In genomic region chr8:3630647-3631477, GRCm38 (mm10) we compare ENCODE assay signal across 8 mouse cellular contexts. TPM values are rescaled to one million over a fixed set of nuclear protein-coding genes. Genes with fewer than 3 reads are reported as not detected.
A peak's percentile ranks its signal among the peaks of the same experiment; 100 is the strongest.
DNase-seq lines count a peak whose midpoint lies in the region; ATAC-seq and TF ChIP-seq lines count a peak whose summit lies in the region.

Stxbp2 (plus strand) TSS chr8:3630955.

- peak; percentile 66 for ATAC-seq in limb, embryonic 13.5 days (ENCODE audit: low FRiP score, low read depth)
- ATAC-seq in midbrain, embryonic 14.5 days (ENCODE audit: low FRiP score, low TSS enrichment), result 0 out of 2 replicates have a peak, but pooled peaks have one; percentile 56

- no peak for TF ChIP-seq CTCF in gastrocnemius, adult 2 months (IDR thresholded peaks at IDR 0.05)
- TF ChIP-seq CTCF in kidney, adult 2 months (conservative IDR thresholded peaks at IDR 0.05; ENCODE audit: insufficient read depth, insufficient read length, low read depth, low read length), result no peak
- no peak for TF ChIP-seq CTCF in spleen, adult 2 months (IDR thresholded peaks at IDR 0.05; ENCODE audit: extremely low read depth, insufficient read depth, insufficient read length, insufficient replicate concordance)

- peak; percentile 63 for DNase-seq in gastrocnemius, adult 2 months
- no peak for DNase-seq in gastrocnemius, postnatal 36 days
- DNase-seq in cerebellum, adult 9-11 months, result peak; percentile 87
- peak; percentile 65 to 75 for DNase-seq in frontal cortex, postnatal 36 days (ENCODE audit: low spot score in 2 of 2)
- peak; percentile 91 for DNase-seq in kidney, adult 2 months
- DNase-seq in midbrain, embryonic 14.5 days, result peak; percentile 73
- peak; percentile 66 to 85 for DNase-seq in spleen, adult 2 months (ENCODE audit: low read depth in 1 of 2, low spot score in 2 of 2)

- no peaks in the 10 kb centered on the region for H3K36me3 ChIP-seq in kidney, adult 2 months (ENCODE audit: control insufficient read depth, insufficient read depth, low read length)
- no peaks in the 10 kb centered on the region for H3K36me3 ChIP-seq in limb, embryonic 13.5 days
- no peaks in the 10 kb centered on the region for H3K36me3 ChIP-seq in midbrain, embryonic 14.5 days (ENCODE audit: control insufficient read depth, insufficient read depth, low read length)
- H3K36me3 ChIP-seq in spleen, adult 2 months (ENCODE audit: control insufficient read depth, insufficient read depth, low read length), result peaks cover 20% of the 10 kb centered on the region

- H3K4me3 ChIP-seq in gastrocnemius, adult 2 months, result peak within 1 kb of the TSS; percentile 74
- peak within 1 kb of the TSS; percentile 73 for H3K4me3 ChIP-seq in kidney, adult 2 months (ENCODE audit: insufficient read depth, low read depth, low read length)
- peak within 1 kb of the TSS; percentile 53 for H3K4me3 ChIP-seq in limb, embryonic 13.5 days
- H3K4me3 ChIP-seq in midbrain, embryonic 14.5 days (replicated peaks; ENCODE audit: low read depth, low read length), result peak within 1 kb of the TSS; percentile 40
- peak within 1 kb of the TSS; percentile 71 for H3K4me3 ChIP-seq in spleen, adult 2 months (ENCODE audit: extremely low read depth, insufficient read depth, insufficient read length)

- no peaks in the 10 kb centered on the region for H3K9me3 ChIP-seq in limb, embryonic 13.5 days
- H3K9me3 ChIP-seq in midbrain, embryonic 14.5 days (ENCODE audit: control insufficient read depth, low read length), result no peaks in the 10 kb centered on the region

- peak within 1 kb of the TSS; percentile 85 for H3K4me2 ChIP-seq in limb, embryonic 13.5 days (replicated peaks)
- H3K4me2 ChIP-seq in midbrain, embryonic 14.5 days (ENCODE audit: low read length), result peak within 1 kb of the TSS; percentile 64

- H3K4me1 ChIP-seq in kidney, adult 2 months (ENCODE audit: control insufficient read depth, insufficient read depth, low read length), result no peaks in the 10 kb centered on the region
- H3K4me1 ChIP-seq in limb, embryonic 13.5 days, result peaks cover 12% of the 10 kb centered on the region; the same call in 1 of the 2 replicates
- H3K4me1 ChIP-seq in midbrain, embryonic 14.5 days (ENCODE audit: control insufficient read depth, insufficient read depth, low read length), result peaks cover 10% of the 10 kb centered on the region; the same call in 1 of the 2 replicates
- 0 out of 2 replicates have a peak, but pooled peaks cover 3% of the 10 kb centered on the region for H3K4me1 ChIP-seq in spleen, adult 2 months (ENCODE audit: control insufficient read depth, insufficient read depth, insufficient read length)

- H3K9ac ChIP-seq in limb, embryonic 13.5 days, result peak within 1 kb of the TSS; percentile 48
- H3K9ac ChIP-seq in midbrain, embryonic 14.5 days (replicated peaks; ENCODE audit: low read length), result peak within 1 kb of the TSS; percentile 30; the same call in 1 of the 2 replicates

- whole genome bisulfite sequencing in kidney, adult 2 months, result 4% methylated on average over 47 of the region's 47 CpGs
- 8% methylated on average over 47 of the region's 47 CpGs for WGBS in limb, embryonic 13.5 days
- WGBS in midbrain, embryonic 14.5 days, result 5% methylated on average over 47 of the region's 47 CpGs
- 3% methylated on average over 47 of the region's 47 CpGs for WGBS in spleen, adult 2 months

- H3K27ac ChIP-seq in gastrocnemius, adult 2 months, result no peak within 1 kb of the TSS; the same call in 1 of the 2 replicates
- peak within 1 kb of the TSS; percentile 13; the same call in 1 of the 2 replicates for H3K27ac ChIP-seq in kidney, adult 2 months (ENCODE audit: insufficient read depth, low read depth, low read length)
- H3K27ac ChIP-seq in limb, embryonic 13.5 days, result no peak within 1 kb of the TSS
- no peak within 1 kb of the TSS for H3K27ac ChIP-seq in midbrain, embryonic 14.5 days (replicated peaks; ENCODE audit: low read depth, low read length)
- H3K27ac ChIP-seq in spleen, adult 2 months (ENCODE audit: insufficient read depth, low read length), result 0 out of 2 replicates have a peak within 1 kb of the TSS, but pooled peaks have one; percentile 2

- TF ChIP-seq POLR2A in kidney, adult 2 months (IDR thresholded peaks at IDR 0.05; ENCODE audit: low read depth, low read length), result peak; percentile 61
- TF ChIP-seq POLR2A in spleen, adult 2 months (IDR thresholded peaks at IDR 0.05; ENCODE audit: low read depth, low read length), result peak; percentile 81

- H3K27me3 ChIP-seq in kidney, adult 2 months (replicated peaks; ENCODE audit: control insufficient read depth, insufficient read depth, low read length), result no peaks in the 10 kb centered on the region
- H3K27me3 ChIP-seq in limb, embryonic 13.5 days, result peaks cover 29% of the 10 kb centered on the region
- H3K27me3 ChIP-seq in midbrain, embryonic 14.5 days (ENCODE audit: control insufficient read depth, insufficient read depth, low read length), result peaks cover 3% of the 10 kb centered on the region; the same call in 1 of the 2 replicates
- no peaks in the 10 kb centered on the region for H3K27me3 ChIP-seq in spleen, adult 2 months (ENCODE audit: control insufficient read depth, insufficient read depth, low read length)

- intact Hi-C loops in gastrocnemius, adult 2 months (cut with DNase I), result no loop called here
- intact Hi-C loops in gastrocnemius, postnatal 36 days (cut with DNase I), result no loop called here

RNA-seq across cellular contexts. Expression of gene Stxbp2, which starts in this region (rescaled TPM):
- total RNA-seq in gastrocnemius, adult 2 months (2021), result 1 to 10 TPM; 2.7 to 5.5 TPM
- total RNA-seq in gastrocnemius, postnatal 36 days (2021), result 1 to 10 TPM; 2.4 to 3.0 TPM
- 169 and 173 TPM in 2 replicates for polyA plus RNA-seq in kidney, adult 2 months (2012; rRNA removed)
- 27.1 TPM in 2 replicates for polyA plus RNA-seq in limb, embryonic 13.5 days (2015; fragmentation: Nextera tagmentation; extraction: Ambion mirVana)
- polyA plus RNA-seq in midbrain, embryonic 14.5 days (2014; fragmentation: Nextera tagmentation; extraction: Ambion mirVana), result 21.3 and 26.6 TPM in 2 replicates
- 129 and 145 TPM in 2 replicates for polyA plus RNA-seq in spleen, adult 2 months (2012; rRNA removed)

Comparison
In these comparisons a context has a peak if more than half of its experiments do, and no peak if none do; other contexts are left out.
1. DNase-seq: peak in gastrocnemius, adult 2 months (single experiment), cerebellum, adult 9-11 months (single experiment), frontal cortex, postnatal 36 days (2 of 2), kidney, adult 2 months (single experiment), midbrain, embryonic 14.5 days (single experiment) and spleen, adult 2 months (2 of 2); none in gastrocnemius, postnatal 36 days (0 of 2).
2. H3K27ac ChIP-seq: peak in kidney, adult 2 months (single experiment) and spleen, adult 2 months (single experiment); none in gastrocnemius, adult 2 months (single experiment), limb, embryonic 13.5 days (single experiment) and midbrain, embryonic 14.5 days (single experiment).
3. Peak in every context shown above with its lines, with median percentiles within 50 percentile points of each other: H3K4me3 ChIP-seq.